Mouse (Mus musculus): ENCODE measurements around the gene Oog1. TPM values are rescaled to one million over a fixed set of nuclear protein-coding genes. Genes with fewer than 3 reads are reported as not detected.
"Not testable (repeated sequence)": the region's sequence is repeated elsewhere in the genome, so short reads cannot be mapped to it uniquely, and the experiment has no call there.

Gene Oog1
- total RNA-seq (2021), result not detected
- long read RNA-seq, experiment 1, result 0 reads
- long read RNA-seq, experiment 2, result 0 reads

DNA sequence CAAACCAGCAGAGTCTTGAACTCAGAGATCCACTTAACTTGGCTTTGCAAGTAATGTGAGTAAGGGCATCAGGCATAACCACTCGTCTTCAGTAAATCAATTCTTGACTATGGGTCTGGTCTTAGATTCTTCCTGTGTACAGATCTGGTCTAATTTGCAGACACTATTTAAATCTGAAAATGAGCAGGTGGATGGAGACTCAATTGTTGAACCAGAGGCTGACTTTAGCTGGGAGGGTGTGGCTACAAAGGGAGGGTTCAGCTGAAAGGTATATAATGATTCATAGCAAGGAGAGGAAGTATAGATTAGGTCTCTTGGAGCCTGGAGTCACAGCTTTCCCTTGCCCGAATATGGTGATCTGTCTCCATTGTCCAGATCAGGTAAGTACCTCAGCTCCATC is at the start of gene Oog1:
TSS of gene Oog1 (plus strand) at position 301 of the 400 bp plus-strand sequence.
- H3K4me3 ChIP-seq; H3K27ac ChIP-seq; intact Hi-C loops (cut with DNase I); DNase-seq (ENCODE audit: extremely low spot score in 1 of 2, low spot score in 2 of 2): not testable (repeated sequence)

DNA sequence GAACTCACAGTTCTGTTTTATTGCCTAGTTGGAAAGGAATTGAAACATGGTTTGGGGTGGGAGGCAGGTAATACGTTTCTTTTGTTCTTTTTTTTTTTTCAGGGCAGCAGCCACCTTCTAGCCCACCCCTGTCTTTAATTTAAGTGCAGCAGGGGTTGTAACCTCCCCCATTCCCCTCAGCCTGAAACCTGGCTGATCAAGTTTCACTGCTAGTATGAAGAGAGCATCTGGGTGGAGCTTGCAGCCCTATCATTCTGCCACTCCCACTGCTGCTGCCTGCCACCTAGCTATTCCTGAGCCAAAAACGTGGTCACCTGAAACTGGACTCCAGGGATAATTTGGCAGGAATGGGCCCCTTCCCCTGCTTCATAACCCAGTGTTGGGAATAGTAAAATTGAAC is 1.1 kb upstream of the Oog1 start:
- DNase-seq (ENCODE audit: extremely low spot score in 1 of 2, low spot score in 2 of 2); intact Hi-C loops (cut with DNase I); H3K4me3 ChIP-seq; H3K27ac ChIP-seq: not testable (repeated sequence)

DNA sequence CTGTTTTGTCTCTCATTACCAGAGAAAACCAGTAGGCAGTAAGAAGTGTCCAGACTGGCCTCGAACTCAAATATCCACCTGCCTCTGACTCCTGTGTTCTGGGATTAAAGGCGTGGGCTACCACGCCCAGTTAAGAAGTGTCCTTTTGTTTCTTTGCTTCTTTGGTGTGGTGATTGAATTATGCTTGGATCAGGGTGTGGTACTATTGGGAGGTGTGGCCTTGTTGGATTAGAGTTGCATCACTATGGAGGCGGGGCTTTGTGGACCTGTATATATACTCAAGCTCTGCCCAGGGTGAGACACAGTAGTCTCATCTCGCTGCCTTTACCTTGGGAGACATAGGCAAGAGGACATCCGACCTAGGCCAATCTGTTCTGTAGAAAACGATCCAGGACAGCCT is 16.1 kb downstream of the Oog1 start, which contains the start of gene Gm4027:
TSS of gene Gm4027 (plus strand) at position 301 of the 400 bp plus-strand sequence.
- DNase-seq (ENCODE audit: extremely low spot score in 1 of 2, low spot score in 2 of 2); intact Hi-C loops (cut with DNase I); H3K4me3 ChIP-seq; H3K27ac ChIP-seq: not testable (repeated sequence)

DNA sequence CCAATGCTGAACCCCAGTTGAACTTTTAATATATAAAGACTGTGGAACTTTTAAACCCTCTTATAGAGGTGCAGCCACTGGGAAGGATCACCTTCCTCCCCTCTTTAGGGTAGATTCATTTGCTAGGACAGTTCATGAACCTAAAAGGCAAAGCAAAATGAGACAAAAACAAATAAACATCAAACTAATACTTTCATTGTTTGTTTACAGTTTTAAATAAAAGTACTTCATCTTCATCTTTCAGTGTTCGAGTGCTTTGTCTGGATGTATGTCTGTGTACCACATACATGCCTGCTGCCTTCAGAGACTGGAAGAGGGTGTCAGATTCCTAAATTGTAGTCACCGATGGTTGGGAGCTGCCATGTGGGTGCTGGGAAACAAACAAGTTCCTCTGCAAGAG is 42.0 kb downstream of the Oog1 start, which contains the start of gene Gm16381:
TSS of gene Gm16381 (minus strand) at position 101 of the 400 bp plus-strand sequence.
- intact Hi-C loops (cut with DNase I); DNase-seq (ENCODE audit: extremely low spot score in 1 of 2, low spot score in 2 of 2); H3K4me3 ChIP-seq: not testable (repeated sequence)

DNA sequence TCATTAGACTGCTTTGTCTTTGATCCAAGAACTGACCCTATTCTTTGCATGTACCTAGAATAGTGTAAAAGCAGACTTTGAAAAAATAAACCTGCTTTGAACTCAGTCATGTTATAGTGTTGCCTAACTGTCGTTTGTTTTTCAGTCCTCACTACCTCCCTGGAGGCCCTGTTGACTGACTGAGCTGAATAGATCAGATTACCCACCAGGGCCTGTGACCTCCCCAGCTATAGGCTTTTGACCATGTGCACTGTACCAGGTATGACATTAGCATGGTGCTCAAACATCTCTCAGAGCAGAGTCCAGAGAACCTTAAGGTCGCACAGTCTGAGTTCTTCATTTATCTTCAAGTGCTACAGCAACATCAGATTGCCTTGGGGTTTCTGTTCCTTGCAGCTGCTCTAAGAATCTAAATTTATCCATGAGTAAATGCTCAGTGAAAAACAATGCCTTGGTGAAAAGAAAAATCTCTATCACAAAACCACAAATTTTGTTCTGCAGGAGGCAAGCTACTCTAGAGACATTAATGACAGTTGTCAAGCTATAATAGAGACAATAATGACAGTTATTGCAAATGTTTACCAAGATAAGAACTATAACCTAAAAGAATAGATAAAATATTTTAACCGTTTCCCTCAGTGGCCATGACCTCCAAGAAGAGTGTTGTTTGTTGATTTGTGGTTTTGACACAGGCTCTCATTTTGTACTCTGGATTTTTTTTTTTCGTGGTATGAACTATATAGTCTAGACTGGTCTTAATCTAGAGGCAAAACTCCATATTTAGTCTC is 50.6 kb downstream of the Oog1 start:
- DNase-seq (ENCODE audit: extremely low spot score in 1 of 2, low spot score in 2 of 2); H3K27ac ChIP-seq; H3K4me3 ChIP-seq; intact Hi-C loops (cut with DNase I): not testable (repeated sequence)

More for the DNA sequence above, 42.0 kb downstream of the Oog1 start, which contains the start of gene Gm16381:
- not testable (repeated sequence) for H3K27ac ChIP-seq

Other genes starting within 250 kb of the Oog1 start
- gene Sptlc2, start 214.3 kb upstream of the Oog1 start, total RNA-seq (2021), result 10 to 100 TPM; 32.4 to 33.0 TPM
- gene Slirp, start 158.8 kb upstream of the Oog1 start, total RNA-seq (2021), result 10 to 100 TPM; 85.9 to 91.9 TPM
- 10 to 100 TPM; 19.0 to 19.6 TPM for gene Alkbh1, start 158.7 kb upstream of the Oog1 start, total RNA-seq (2021)
- gene Snw1, start 130.4 kb upstream of the Oog1 start, total RNA-seq (2021), result 10 to 100 TPM; 63.2 to 73.1 TPM
- not detected for gene Gm5788, start 108.0 kb upstream of the Oog1 start, total RNA-seq (2021)
- not detected for gene Gm8300, start 88.4 kb upstream of the Oog1 start, total RNA-seq (2021)
- not detected for gene Gm4027, start 16.2 kb downstream of the Oog1 start, total RNA-seq (2021)
- not detected for gene Gm16381, start 41.9 kb downstream of the Oog1 start, total RNA-seq (2021)
- gene Gm21319, start 173.1 kb downstream of the Oog1 start, total RNA-seq (2021), result not detected
- gene Gm21936, start 192.8 kb downstream of the Oog1 start, total RNA-seq (2021), result not detected
- gene BB287469, start 213.9 kb downstream of the Oog1 start, total RNA-seq (2021), result not detected
- gene Gm2001, start 239.7 kb downstream of the Oog1 start, total RNA-seq (2021), result not detected

All from left cerebral cortex, adult 2 months (tissue).